Mouse (Mus musculus) CH12.LX (cell line): ENCODE data around the gene Pced1b. TPM values are rescaled to one million over a fixed set of nuclear protein-coding genes. Genes with fewer than 3 reads are reported as not detected.

Experiments used
- DNase-seq: peaks from one replicate; pipeline ENCODE4 v3.0.0-alpha.2; 2013; ENCODE audit errors: extremely low read depth
- H3K27ac ChIP-seq: 2 replicates; pipeline ENCODE4 v1.5.1; 2012; ENCODE audit warnings: low read depth, mild to moderate bottlenecking, control low read depth, moderate library complexity; ENCODE audit not compliant: insufficient read depth
- H3K27me3 ChIP-seq: replicated peaks from 2 replicates; pipeline ENCODE3; 2012; ENCODE audit warnings: inconsistent platforms
- H3K36me3 ChIP-seq, 2 experiments: replicated peaks in 1 of 2; 2 replicates each; pipeline versions ENCODE3 to v1.6.1; 2012; ENCODE audit warnings: inconsistent platforms in 1 of 2, low read length in 1 of 2, mild to moderate bottlenecking in 1 of 2, mixed read lengths in 1 of 2, moderate library complexity in 1 of 2; ENCODE audit not compliant: control insufficient read depth in 1 of 2, insufficient read depth in 1 of 2
- H3K4me1 ChIP-seq, 2 experiments: 2 replicates each; pipeline ENCODE4 v1.6.1; 2012; ENCODE audit warnings: inconsistent platforms in 1 of 2, moderate library complexity in 1 of 2; ENCODE audit not compliant: insufficient read depth in 2 of 2, control insufficient read depth in 1 of 2
- H3K4me2 ChIP-seq: 2 replicates; pipeline ENCODE4 v1.6.1; 2012; ENCODE audit warnings: low read depth, mild to moderate bottlenecking, control low read depth; ENCODE audit not compliant: poor library complexity, insufficient read depth, severe bottlenecking
- H3K4me3 ChIP-seq, 3 experiments: fragments of 150-350 bp in 1 of 3; sonication (generic) in 1 of 3; replicated peaks in 1 of 3; 2 replicates each; pipeline versions ENCODE3 to v1.5.1; 2011 to 2012; ENCODE audit warnings: low read depth in 2 of 3, low read length in 2 of 3, mild to moderate bottlenecking in 2 of 3, moderate library complexity in 2 of 3, control low read depth in 1 of 3, improper control_type of control experiment in 1 of 3, inconsistent platforms in 1 of 3, mixed read lengths in 1 of 3; ENCODE audit not compliant: poor library complexity in 1 of 3
- H3K79me2 ChIP-seq: replicated peaks from 2 replicates; pipeline ENCODE4 v1.6.1; 2012; ENCODE audit warnings: mild to moderate bottlenecking, moderate library complexity; ENCODE audit not compliant: control insufficient read depth, poor library complexity, insufficient read depth, severe bottlenecking; ENCODE audit errors: extremely low read depth
- H3K9ac ChIP-seq: 2 replicates; pipeline ENCODE4 v1.6.1; 2012; ENCODE audit warnings: low read depth, mild to moderate bottlenecking, control low read depth, moderate library complexity; ENCODE audit not compliant: insufficient read depth
- H3K9me3 ChIP-seq: replicated peaks from 2 replicates; pipeline ENCODE3; 2012; ENCODE audit warnings: low read length, inconsistent platforms, mixed read lengths
- CHD1 ChIP-seq: IDR thresholded peaks from 2 replicates; pipeline ENCODE4 v1.6.1; 2012; ENCODE audit warnings: low read depth, low read length, improper control_type of control experiment, inconsistent platforms
- CHD2 ChIP-seq: IDR thresholded peaks from 2 replicates; pipeline ENCODE4 v1.6.1; 2011; ENCODE audit warnings: low read length, improper control_type of control experiment
- GABPA ChIP-seq: IDR thresholded peaks from 2 replicates; pipeline ENCODE4 v1.6.1; 2012; ENCODE audit warnings: low read depth, low read length, improper control_type of control experiment, inconsistent platforms; ENCODE audit not compliant: insufficient replicate concordance
- IRF4 ChIP-seq: IDR thresholded peaks from 2 replicates; pipeline ENCODE4 v1.6.1; 2014; ENCODE audit warnings: low read depth, mild to moderate bottlenecking, inconsistent platforms, low read length, improper control_type of control experiment
- KAT2A ChIP-seq: IDR thresholded peaks from 2 replicates; pipeline ENCODE4 v1.6.1; 2012; ENCODE audit warnings: low read length, improper control_type of control experiment, inconsistent platforms; ENCODE audit not compliant: insufficient replicate concordance
- MEF2A ChIP-seq: IDR thresholded peaks from 2 replicates; pipeline ENCODE4 v1.6.1; 2014; ENCODE audit warnings: low read depth, mild to moderate bottlenecking, inconsistent platforms, low read length, improper control_type of control experiment, borderline replicate concordance
- MYC ChIP-seq: IDR thresholded peaks from 2 replicates; pipeline ENCODE4 v1.6.1; 2011; ENCODE audit warnings: low read depth, mild to moderate bottlenecking, improper control_type of control experiment, low read length
- NRF1 ChIP-seq: IDR thresholded peaks from 2 replicates; pipeline ENCODE4 v1.6.1; 2014; ENCODE audit warnings: low read depth, mild to moderate bottlenecking, inconsistent platforms, low read length, improper control_type of control experiment, moderate library complexity
- PAX5 ChIP-seq: IDR thresholded peaks from 2 replicates; pipeline ENCODE4 v1.6.1; 2012; ENCODE audit warnings: low read length, inconsistent platforms, mixed read lengths
- RAD21 ChIP-seq: IDR thresholded peaks from 2 replicates; pipeline ENCODE4 v1.6.1; 2011; ENCODE audit warnings: low read depth, mild to moderate bottlenecking, low read length, improper control_type of control experiment, moderate library complexity
- RCOR1 ChIP-seq: conservative IDR thresholded peaks from 2 replicates; pipeline ENCODE4 v1.6.1; 2012; ENCODE audit warnings: low read depth, mild to moderate bottlenecking, inconsistent platforms, low read length, improper control_type of control experiment
- TCF12 ChIP-seq: IDR thresholded peaks from 2 replicates; pipeline ENCODE4 v1.6.1; 2014; ENCODE audit warnings: low read depth, mild to moderate bottlenecking, inconsistent platforms, low read length, improper control_type of control experiment
- USF1 ChIP-seq: IDR thresholded peaks from 2 replicates; pipeline ENCODE4 v1.6.1; 2014; ENCODE audit warnings: low read depth, mild to moderate bottlenecking, inconsistent platforms, low read length, improper control_type of control experiment
- USF2 ChIP-seq: conservative IDR thresholded peaks from 2 replicates; pipeline ENCODE4 v1.6.1; 2011; ENCODE audit warnings: low read depth, low read length, improper control_type of control experiment
- ZC3H11A ChIP-seq: IDR thresholded peaks from 2 replicates; pipeline ENCODE4 v1.6.1; 2012; ENCODE audit warnings: low read depth, mild to moderate bottlenecking, inconsistent platforms, low read length, improper control_type of control experiment
- ZKSCAN1 ChIP-seq: IDR thresholded peaks from 2 replicates; pipeline ENCODE4 v1.6.1; 2012; ENCODE audit warnings: low read depth, inconsistent platforms, low read length, improper control_type of control experiment, borderline replicate concordance
- ZNF384 ChIP-seq: IDR thresholded peaks from 2 replicates; pipeline ENCODE4 v1.6.1; 2012; ENCODE audit warnings: low read depth, low read length, improper control_type of control experiment, inconsistent platforms
- dilution Hi-C: fragments of 300-500 bp; cut with MboI; formaldehyde crosslinking; loops from 2 replicates; pipeline ENCODE4 v1.14.3; 2020; ENCODE audit warnings: low sequenced_read_pairs; ENCODE audit not compliant: extremely low pct_unique_long_range_greater_than_20kb, extremely low pct_ligation_motif_present
- in situ Hi-C: fragments of 300-500 bp; cut with MboI; formaldehyde crosslinking; loops from 3 replicates; pipeline ENCODE4 v1.14.3; 2019; ENCODE audit warnings: low sequenced_read_pairs, low pct_ligation_motif_present, low pct_unique_long_range_greater_than_20kb, mixed read lengths
- polyA plus RNA-seq: library from polyadenylated mRNA; unstranded; fragments of >175 nt; gene quantifications from 2 replicates; pipeline ENCODE4 v1.2.1, GENCODE M21; 2012; ENCODE audit warnings: low read depth; ENCODE audit not compliant: insufficient read length
- total RNA-seq, 2 experiments: library from RNA; depleted of rRNA; stranded (reverse); fragments of 300-350 nt in 1 of 2; fragments of >200 nt in 1 of 2; gene quantifications; 2 replicates each; pipeline ENCODE4 v1.2.3; 2012 to 2014

The Pced1b gene
- total and polyA plus RNA-seq, 3 experiments = 12.3 to 44.2 (median 21.1) TPM

DNA sequence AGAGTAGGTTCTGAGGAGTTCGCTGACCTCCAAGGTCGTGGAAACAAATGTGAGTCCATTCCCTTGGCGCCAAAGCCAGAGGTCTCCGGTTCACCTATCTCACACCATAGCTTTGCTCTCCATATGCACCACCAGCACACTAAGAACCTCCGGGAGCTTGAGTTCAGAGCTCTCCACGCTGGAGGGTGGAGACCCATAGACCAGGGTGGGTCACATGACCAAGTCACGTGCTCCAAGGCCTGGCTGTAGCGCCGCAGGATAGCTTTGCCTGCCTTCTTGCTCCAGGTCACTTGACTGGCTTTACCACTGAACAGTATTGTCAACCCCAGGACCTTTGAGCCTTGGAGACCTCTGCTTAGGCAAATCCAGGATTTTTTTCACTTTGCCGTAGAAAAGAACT lies 122.2 kb downstream of the Pced1b start:
- dilution Hi-C loops (no loop called here), in situ Hi-C loops (no loop called here)
- TF ChIP-seq PAX5 = no peak
- no peak for TF ChIP-seq MEF2A
- peak; percentile 9; the same call in 1 of the 2 replicates for TF ChIP-seq USF1
- peaks cover 5% of the 10 kb centered on the region for H3K9me3 ChIP-seq
- H3K4me3 ChIP-seq = no peak overlapping the region
- peaks cover 7% of the 10 kb centered on the region for H3K79me2 ChIP-seq
- H3K4me2 ChIP-seq = no peak overlapping the region
- H3K27me3 ChIP-seq = no peaks in the 10 kb centered on the region
- H3K4me1 ChIP-seq = peaks cover 4 to 29% of the 10 kb centered on the region in 2 experiments
- no peak for DNase-seq
- no peak overlapping the region for H3K9ac ChIP-seq
- peaks cover 24 to 51% of the 10 kb centered on the region in 2 experiments for H3K36me3 ChIP-seq
- H3K27ac ChIP-seq = no peak overlapping the region

DNA sequence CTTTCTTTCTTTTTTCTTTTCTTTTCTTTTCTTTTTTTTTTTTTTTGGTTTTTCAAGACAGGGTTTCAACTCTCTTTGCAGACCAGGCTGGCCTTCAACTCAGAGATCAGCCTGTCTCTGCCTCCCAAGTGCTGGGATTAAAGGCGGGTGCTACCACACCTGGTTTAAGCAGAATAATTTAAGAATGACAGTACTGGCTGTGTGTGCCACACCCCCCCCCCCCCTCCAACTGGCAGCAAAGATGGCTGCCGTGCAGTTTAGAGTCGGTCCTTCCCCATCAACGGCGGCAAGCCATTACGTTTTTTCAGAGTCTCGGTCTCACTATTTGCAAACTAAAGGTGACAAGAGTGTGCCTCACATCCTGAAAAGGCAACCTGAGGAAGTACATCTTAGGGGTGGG lies 124.0 kb downstream of the Pced1b start:
- Histone ChIP-seq H3K79me2 (peaks cover 21% of the 10 kb centered on the region), H3K27ac (peak overlapping the region; percentile 75), H3K9me3 (peaks cover 3% of the 10 kb centered on the region), H3K36me3 (peaks cover 13 to 40% of the 10 kb centered on the region in 2 experiments), H3K9ac (no peak overlapping the region), H3K4me3 (no peak overlapping the region), H3K4me2 (no peak overlapping the region), H3K27me3 (no peaks in the 10 kb centered on the region), H3K4me1 (peaks cover 4 to 26% of the 10 kb centered on the region in 2 experiments)
- TF ChIP-seq IRF4 = no peak
- TF ChIP-seq CHD1 = no peak
- TF ChIP-seq KAT2A = no peak
- TF ChIP-seq ZNF384 = no peak
- no peak for TF ChIP-seq TCF12
- TF ChIP-seq MYC = no peak
- no peak for TF ChIP-seq USF2
- no peak for TF ChIP-seq RAD21
- no peak for TF ChIP-seq ZKSCAN1
- no peak for TF ChIP-seq RCOR1
- TF ChIP-seq NRF1 = no peak
- no peak for TF ChIP-seq CHD2
- no peak for TF ChIP-seq GABPA
- no peak for TF ChIP-seq ZC3H11A
- DNase-seq = no peak
- dilution Hi-C loops = no loop called here
- in situ Hi-C loops = no loop called here
